ENCODE assay signal across 17 mouse cellular contexts in the genomic region with DNA sequence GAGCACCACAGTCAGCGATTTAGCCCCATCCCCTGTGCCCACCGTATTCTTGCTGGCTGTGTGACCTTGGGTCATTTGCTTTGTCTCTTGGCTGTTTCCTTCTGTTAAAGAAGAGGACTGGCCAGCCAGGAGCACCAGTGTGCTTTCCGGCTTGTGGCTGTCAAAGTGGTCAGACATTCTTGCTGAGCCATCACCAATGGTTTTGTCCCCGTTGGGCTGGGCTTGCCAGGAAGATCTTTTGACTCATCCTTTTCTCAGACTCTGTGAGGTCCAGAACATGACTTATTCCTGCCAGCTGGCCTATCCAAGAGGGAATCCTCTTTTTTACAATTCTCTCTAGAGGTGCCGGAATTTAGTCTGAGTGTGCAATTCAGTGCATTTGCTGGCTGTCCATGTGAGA. TPM values are rescaled to one million over a fixed set of nuclear protein-coding genes. Genes with fewer than 3 reads are reported as not detected.
DNase-seq lines count a peak whose midpoint lies in the region; ATAC-seq and TF ChIP-seq lines count a peak whose summit lies in the region.
"Had no signal": no experiment of that assay in that cellular context is flagged by ENCODE, and none has a peak within 500 bp of the region (broad histone marks: within the 10 kb centered on the region; RNA-seq: fewer than 3 reads in every experiment).

No protein-coding gene starts in this region.

- no peaks in the 10 kb centered on the region for H3K9me3 ChIP-seq in liver, embryonic 16.5 days (replicated peaks; ENCODE audit: control insufficient read depth, low read length)
- H3K9me3 ChIP-seq: embryonic facial prominence, embryonic 13.5 days; forebrain, embryonic 10.5 days; liver, embryonic 15.5 days; midbrain, embryonic 10.5 days had no signal

- intact Hi-C loops in gastrocnemius, adult 2 months (cut with DNase I) = no loop called here
- intact Hi-C loops in gastrocnemius, postnatal 14 days (cut with DNase I; ENCODE audit: low total_unique reads) = no loop called here

- no peak overlapping the region for H3K4me2 ChIP-seq in liver, embryonic 16.5 days (ENCODE audit: low read depth, low read length)
- H3K4me2 ChIP-seq: embryonic facial prominence, embryonic 13.5 days; liver, embryonic 15.5 days had no signal

- no peaks in the 10 kb centered on the region for H3K4me1 ChIP-seq in liver, embryonic 16.5 days (ENCODE audit: control insufficient read depth, low read depth, low read length)
- H3K4me1 ChIP-seq: forebrain, embryonic 10.5 days; liver, embryonic 15.5 days had no signal

- 38% methylated on average over 5 of the region's 5 CpGs for WGBS in liver, embryonic 16.5 days (ENCODE audit: insufficient replicate concordance)

- TF ChIP-seq CTCF in gastrocnemius, adult 2 months (IDR thresholded peaks at IDR 0.05) = no peak
- TF ChIP-seq CTCF in Patski (IDR thresholded peaks at IDR 0.05) = no peak

- in situ Hi-C loops in Patski (cut with MboI; ENCODE audit: low pct_unique_long_range_greater_than_20kb) = no loop called here

- no peaks in the 10 kb centered on the region for H3K36me3 ChIP-seq in liver, embryonic 16.5 days (ENCODE audit: control insufficient read depth, insufficient read depth)
- H3K36me3 ChIP-seq: embryonic facial prominence, embryonic 13.5 days; forebrain, embryonic 10.5 days; liver, embryonic 15.5 days; midbrain, embryonic 10.5 days had no signal

- H3K4me3 ChIP-seq in gastrocnemius, adult 2 months = no peak overlapping the region
- H3K4me3 ChIP-seq in liver, embryonic 16.5 days (ENCODE audit: low read depth, low read length) = no peak overlapping the region
- H3K4me3 ChIP-seq: embryonic facial prominence, embryonic 13.5 days; forebrain, embryonic 10.5 days; left cerebral cortex, adult 2 months; liver, embryonic 15.5 days; midbrain, embryonic 10.5 days had no signal

- H3K27me3 ChIP-seq in Patski = no peaks in the 10 kb centered on the region
- H3K27me3 ChIP-seq in liver, embryonic 16.5 days (ENCODE audit: control insufficient read depth, insufficient read depth, low read depth, low read length) = no peaks in the 10 kb centered on the region
- H3K27me3 ChIP-seq: embryonic facial prominence, embryonic 13.5 days; liver, embryonic 15.5 days had no signal

- peak; percentile 76 for ATAC-seq in Patski
- ATAC-seq in liver, embryonic 16.5 days (ENCODE audit: low read depth) = peak; percentile 19; the same call in 1 of the 2 replicates
- ATAC-seq: hindbrain, postnatal 0 days had no signal

- peak; percentile 28 for DNase-seq in gastrocnemius, adult 2 months
- DNase-seq in gastrocnemius, postnatal 14 days = no peak
- peak; percentile 40 for DNase-seq in layer of hippocampus, adult 9-11 months
- no peak for DNase-seq in layer of hippocampus, postnatal 36 days
- DNase-seq in Patski (ENCODE audit: low read depth, low spot score) = peak; percentile 25
- DNase-seq in testis, postnatal 14 days (ENCODE audit: low spot score) = no peak
- DNase-seq in cerebellum, adult 11 months = no peak
- DNase-seq: cerebellum, postnatal 25 days; heart, postnatal 36 days; right cerebral cortex, adult 18-20 months had no signal

- no peak overlapping the region for H3K27ac ChIP-seq in gastrocnemius, adult 2 months
- H3K27ac ChIP-seq in liver, embryonic 16.5 days (ENCODE audit: low read length) = peak overlapping the region; percentile 26; the same call in 1 of the 2 replicates
- H3K27ac ChIP-seq: embryonic facial prominence, embryonic 13.5 days; forebrain, embryonic 10.5 days; hindbrain, postnatal 0 days; left cerebral cortex, adult 2 months; liver, embryonic 15.5 days; midbrain, embryonic 10.5 days had no signal

- POLR2A ChIA-PET in Patski (lab: Charles Lee) = no interaction called here

- CTCF ChIA-PET in Patski (lab: Charles Lee) = no interaction called here

- no peak overlapping the region for H3K9ac ChIP-seq in liver, embryonic 16.5 days (ENCODE audit: low read depth, low read length)
- H3K9ac ChIP-seq: embryonic facial prominence, embryonic 13.5 days; liver, embryonic 15.5 days had no signal

RNA-seq across cellular contexts. Expression of gene Bach1, which starts 43.7 kb away (rescaled TPM):
- 10 to 100 TPM; 18.0 to 28.2 TPM for total RNA-seq in gastrocnemius, adult 2 months (2021)
- 10 to 100 TPM; 12.5 to 14.6 TPM for total RNA-seq in gastrocnemius, postnatal 14 days (2021)
- 10 to 100 TPM; 11.7 to 12.7 TPM for total RNA-seq in layer of hippocampus, postnatal 36 days (2021)
- polyA plus RNA-seq in Patski (2021) = 12.9 TPM
- 5.8 and 6.6 TPM in 2 replicates for polyA plus RNA-seq in liver, embryonic 16.5 days (2015; fragmentation: Nextera tagmentation; extraction: Ambion mirVana)

Comparison
In these comparisons a context has a peak if more than half of its experiments do, and no peak if none do; other contexts are left out.
1. DNase-seq: peak in gastrocnemius, adult 2 months (single experiment), layer of hippocampus, adult 9-11 months (single experiment) and Patski (single experiment); none in gastrocnemius, postnatal 14 days (single experiment), layer of hippocampus, postnatal 36 days (0 of 2), testis, postnatal 14 days (single experiment) and cerebellum, adult 11 months (single experiment).